Mouse (Mus musculus) layer of hippocampus, postnatal 10 days (tissue): ENCODE results near the gene Chd6. TPM values are rescaled to one million over a fixed set of nuclear protein-coding genes. Genes with fewer than 3 reads are reported as not detected.

ENCODE experiments used
- total RNA-seq, 2 experiments: library from RNA; stranded (reverse); gene quantifications; 2 replicates each; pipeline ENCODE4 v1.2.3; 2021

Gene Chd6
- total RNA-seq, 2 experiments from 2014 or later, result 55.9 to 63.9 TPM

Other genes with a start within 250 kb of the Chd6 start
- 10 to 100 TPM; 95.8 to 99.3 TPM for gene Zhx3, start 236.1 kb downstream of the Chd6 start, total RNA-seq
- gene Lpin3, start 228.4 kb downstream of the Chd6 start, total RNA-seq, result under 1 TPM; 0.59 to 0.94 TPM
- gene Emilin3, start 196.7 kb downstream of the Chd6 start, total RNA-seq, result under 1 TPM; 0.29 to 0.53 TPM